Mouse (Mus musculus): ENCODE results near the gene Apoc4.

Gene Apoc4

DNA sequence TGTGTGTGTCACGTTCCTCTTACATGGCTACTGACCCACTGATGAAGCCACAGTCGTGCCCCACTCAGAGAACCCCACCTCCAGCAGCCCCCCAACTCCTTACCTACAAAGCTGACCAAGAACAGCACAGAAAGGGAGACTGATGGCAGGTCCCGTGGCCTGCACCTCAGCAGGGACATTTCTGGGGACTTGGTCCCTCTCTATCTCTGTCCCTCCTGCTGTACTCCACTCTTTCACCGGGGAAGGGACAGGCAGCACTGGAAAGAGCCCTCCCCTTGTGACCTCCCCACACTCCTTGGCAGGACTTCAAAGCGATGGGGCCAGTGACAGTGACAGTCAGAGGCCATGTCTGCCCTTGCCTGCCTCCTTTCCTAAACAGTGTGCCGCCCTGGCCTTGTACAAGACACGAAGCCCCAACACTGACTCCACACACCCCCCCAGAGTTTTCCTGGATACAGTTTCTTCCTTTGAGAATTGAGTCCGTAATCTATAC is at the start of gene Apoc4, which contains the start of gene Gm44805:
Gene Apoc4 (minus strand): TSS at position 278 of the 493 bp plus-strand sequence.
Gene Gm44805 (minus strand): TSS at position 222 of the 493 bp plus-strand sequence.
- DNase-seq, result peak; percentile 29

- no peak for DNase-seq
Measured at GRCm38 (mm10) chr7:19726541-19726940, 45.3 kb upstream of the Apoc4 start.

DNA sequence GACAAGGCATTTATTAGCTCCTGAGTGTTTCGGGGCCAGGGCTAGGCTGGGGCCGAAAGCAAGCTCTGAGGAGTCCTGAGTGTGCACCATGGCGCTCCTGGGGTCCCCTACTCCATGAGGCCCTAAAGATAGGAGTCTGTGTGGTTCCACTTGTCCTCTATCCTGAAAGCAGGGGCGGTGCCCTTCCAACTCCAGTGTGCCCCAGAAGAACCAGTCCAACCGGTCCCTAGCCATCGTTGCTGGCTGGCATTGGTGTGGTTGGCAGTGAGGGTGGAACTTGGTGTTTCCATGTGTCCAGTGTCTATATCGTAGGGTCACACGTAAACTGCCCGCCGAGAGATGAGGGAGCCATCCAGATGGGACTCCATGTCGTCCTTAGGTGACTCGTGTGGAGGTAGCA is 42.9 kb upstream of the Apoc4 start:
- DNase-seq, result peak; percentile 55

GRCm38 (mm10) chr7:19722754-19723195 is 41.5 kb upstream of the Apoc4 start:
- DNase-seq, result peak; percentile 76

DNA sequence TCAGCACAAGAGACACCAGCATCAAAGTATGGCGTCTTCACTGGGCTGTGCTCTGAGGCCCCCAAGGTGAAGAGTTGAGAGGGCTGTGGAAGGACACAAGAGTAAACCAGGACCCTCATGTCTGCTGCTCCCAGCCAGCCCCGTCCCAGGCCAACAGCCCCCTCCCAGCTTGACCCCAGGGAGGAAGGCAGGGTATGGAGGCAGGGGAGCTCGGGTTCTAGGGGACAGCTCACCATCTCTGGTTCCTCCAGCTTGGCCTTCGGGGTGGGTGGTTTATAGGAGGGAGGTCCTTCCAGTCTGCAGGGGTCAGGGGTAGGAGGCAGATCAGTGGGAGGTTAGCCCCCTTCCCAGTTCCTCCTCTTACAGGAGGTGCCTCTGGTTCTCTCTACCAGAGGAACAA is 37.9 kb upstream of the Apoc4 start:
- no peak for DNase-seq

DNA sequence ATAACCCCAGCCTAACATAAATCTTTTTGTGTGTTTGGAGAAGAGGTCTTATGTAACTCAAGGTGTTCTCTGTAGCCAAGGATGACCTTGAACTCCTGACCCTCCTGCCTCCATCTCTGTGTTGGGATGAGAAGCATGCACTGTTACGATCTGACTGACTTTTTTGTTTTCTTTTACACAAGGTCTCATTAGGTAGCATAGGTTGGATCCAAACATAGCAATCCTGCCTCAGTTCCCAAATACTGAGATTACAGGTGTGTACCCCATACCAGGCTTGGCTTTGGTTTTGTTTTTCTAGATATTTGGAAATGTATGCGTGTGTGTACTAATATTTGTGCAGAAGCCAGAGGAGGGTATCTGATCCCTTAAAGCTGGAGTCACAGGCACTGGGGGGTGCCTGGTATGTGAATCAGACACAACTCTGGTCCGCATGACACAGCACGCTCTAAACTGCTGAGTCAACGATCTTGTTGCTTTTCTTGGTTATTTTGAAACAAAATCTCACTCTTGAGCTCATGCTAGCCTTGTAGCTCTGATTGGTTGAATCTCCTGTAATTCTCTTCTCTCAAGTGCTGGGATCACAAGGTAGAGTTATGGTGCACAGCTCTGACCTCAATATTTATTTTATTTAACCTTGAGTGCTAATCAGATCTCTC is 37.1 kb upstream of the Apoc4 start:
- no peak for DNase-seq

DNA sequence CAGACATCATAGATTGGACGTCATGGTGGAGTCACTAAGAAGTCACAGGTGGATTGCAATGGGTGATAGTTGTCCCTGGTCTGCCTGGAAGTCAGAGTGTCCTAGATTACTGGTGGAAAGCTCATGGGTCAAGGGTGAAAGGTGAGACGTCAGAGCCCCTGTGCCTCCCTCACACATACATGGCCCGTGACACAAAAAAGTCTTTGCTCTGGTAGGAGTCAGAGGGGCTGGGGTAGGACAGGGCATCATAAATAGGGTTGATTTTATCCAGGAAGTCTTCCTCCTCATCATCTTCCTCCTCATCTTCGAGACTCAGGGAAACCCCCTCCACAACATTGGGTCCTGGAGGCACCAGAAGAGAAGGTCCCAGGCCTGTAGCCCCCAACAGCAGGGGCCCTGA is 36.1 kb upstream of the Apoc4 start:
- no peak for DNase-seq

DNA sequence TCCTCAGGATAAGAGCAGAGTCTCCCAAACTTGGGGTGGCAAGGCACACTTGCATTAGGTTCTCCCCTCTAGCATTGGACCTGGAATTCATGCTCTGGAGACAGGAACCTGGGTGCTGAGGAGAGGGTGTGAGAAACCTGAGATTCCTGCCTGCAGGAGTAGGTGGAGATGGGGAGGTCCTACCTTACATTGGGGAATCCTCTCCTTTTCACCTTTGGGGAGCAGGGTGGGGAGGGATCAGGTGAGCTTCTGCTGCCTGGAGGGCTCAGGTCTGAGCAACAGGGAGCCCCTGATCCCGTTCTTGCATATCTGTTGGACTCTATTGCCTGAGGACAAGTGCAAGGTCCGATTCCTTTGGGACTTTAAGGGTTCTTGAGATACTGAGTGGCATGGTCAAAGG is 35.5 kb upstream of the Apoc4 start:
- DNase-seq, result no peak

DNA sequence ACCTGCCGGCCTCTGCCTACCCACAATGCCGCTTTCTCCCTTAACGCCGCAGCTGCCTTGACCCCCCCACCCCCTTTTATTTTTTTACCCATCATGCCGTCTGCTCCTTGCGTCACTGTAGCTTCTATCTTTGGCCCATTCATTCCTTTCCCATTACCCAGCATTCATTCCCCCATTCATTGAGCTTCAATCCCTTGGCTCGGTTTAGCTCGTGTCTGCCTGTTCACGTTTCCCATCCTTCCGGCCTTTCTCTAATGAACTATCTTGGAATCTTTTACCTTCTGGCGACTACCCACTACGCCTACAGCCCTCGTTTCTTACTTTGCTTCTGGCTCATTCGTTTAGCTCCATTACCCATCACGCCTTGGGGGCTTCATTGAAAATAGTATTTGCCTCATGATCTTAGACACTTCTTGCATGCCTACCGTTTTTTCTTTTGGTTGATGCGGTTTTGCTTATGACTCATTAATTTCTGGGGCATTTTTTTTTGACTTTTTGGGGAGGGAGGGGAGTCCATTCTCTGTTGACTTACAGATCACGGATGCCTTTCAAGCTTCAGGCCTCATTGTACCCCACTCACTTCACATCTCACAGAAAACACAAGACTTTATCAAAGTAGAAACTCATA is 34.9 kb upstream of the Apoc4 start:
- DNase-seq, result no peak

DNA sequence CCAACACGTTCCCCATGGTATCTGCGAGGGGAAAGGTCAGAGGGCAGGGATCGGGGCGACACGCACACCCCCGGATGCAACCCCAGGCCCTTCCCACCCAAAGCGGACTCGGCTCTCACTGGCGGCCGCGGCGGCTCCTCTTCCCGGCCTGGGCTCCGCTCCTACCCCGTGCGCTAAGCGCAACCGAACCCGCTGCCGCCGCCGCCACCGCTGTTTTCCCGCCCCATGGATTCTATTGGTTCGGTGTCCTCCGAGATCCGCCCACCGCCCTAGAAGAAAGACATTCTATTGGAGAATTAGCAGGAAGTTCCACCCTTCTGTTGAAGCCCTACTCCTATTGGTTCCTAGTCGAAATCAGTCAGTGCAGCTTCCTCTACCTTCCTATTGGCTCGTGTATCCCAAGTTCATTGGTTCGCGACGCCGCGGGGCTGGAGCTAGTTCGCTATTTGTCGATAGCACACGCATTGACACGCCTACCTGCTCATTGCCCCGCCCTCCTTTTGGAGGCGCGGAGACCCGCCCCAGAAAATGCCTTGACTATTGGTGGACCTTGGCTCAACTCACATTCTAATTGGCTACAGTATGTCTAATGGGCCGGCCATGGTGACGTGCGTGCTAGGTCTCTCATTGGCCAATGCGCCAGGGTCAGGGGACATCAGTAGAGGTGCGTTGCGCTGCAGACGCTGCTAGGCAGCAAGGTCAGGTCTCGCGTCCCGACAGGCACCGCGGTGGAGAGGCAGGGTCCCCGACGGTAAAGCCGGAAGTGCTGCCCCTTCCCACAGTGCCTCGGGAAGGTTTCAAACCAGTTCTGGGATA is 34.2 kb upstream of the Apoc4 start, which contains the start of gene Tomm40:
Gene Tomm40 (minus strand): TSS at position 200 of the 816 bp plus-strand sequence.
- peak; percentile 100 for DNase-seq

DNA sequence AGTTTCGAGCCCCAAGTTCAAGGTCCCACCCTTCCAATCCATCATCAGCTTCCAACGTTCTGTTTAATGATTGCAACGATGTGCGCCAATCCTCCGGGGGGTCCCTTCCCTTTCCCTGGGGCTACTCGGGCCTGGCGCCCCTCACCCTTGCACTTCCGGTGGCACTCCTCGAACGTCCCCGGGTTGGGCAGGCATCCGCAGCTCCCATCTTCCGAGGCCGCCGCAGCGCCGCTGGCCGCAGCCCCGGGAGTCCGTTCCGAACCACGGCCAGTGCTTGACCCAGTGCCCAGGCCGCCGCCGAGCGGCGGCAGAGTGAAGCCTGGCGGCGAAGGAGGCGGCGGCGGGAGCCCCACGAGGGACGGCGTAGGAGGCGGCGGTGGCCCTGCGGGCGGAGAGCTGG is 33.6 kb upstream of the Apoc4 start:
- DNase-seq, result no peak

GRCm38 (mm10) chr7:19713598-19713997 is 32.3 kb upstream of the Apoc4 start:
- no peak for DNase-seq

GRCm38 (mm10) chr7:19713196-19713595 is 31.9 kb upstream of the Apoc4 start:
- DNase-seq, result peak; percentile 45

GRCm38 (mm10) chr7:19712414-19712813 is 31.1 kb upstream of the Apoc4 start:
- DNase-seq, result peak; percentile 44

DNA sequence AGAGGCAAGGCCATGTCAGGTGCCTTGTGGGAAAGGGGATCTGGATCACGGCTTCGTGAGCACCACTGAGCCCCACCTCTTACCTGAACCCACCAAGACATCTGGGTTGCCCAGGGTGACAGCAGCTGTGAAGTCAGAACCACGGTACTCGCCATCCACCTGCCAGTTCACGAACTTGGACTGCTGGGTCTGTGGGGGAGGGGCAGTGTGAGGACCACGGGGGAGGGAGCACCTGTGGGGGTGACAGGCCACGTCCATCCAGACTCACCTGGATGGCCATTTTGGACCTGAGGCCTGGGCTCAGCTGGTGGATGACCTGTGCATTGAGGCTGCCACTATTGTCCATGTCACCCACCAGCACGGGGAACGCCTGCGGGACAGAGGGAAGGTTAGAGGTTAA is 29.4 kb upstream of the Apoc4 start:
- no peak for DNase-seq

GRCm38 (mm10) chr7:19705271-19705670 is 24.0 kb upstream of the Apoc4 start:
- no peak for DNase-seq

DNA sequence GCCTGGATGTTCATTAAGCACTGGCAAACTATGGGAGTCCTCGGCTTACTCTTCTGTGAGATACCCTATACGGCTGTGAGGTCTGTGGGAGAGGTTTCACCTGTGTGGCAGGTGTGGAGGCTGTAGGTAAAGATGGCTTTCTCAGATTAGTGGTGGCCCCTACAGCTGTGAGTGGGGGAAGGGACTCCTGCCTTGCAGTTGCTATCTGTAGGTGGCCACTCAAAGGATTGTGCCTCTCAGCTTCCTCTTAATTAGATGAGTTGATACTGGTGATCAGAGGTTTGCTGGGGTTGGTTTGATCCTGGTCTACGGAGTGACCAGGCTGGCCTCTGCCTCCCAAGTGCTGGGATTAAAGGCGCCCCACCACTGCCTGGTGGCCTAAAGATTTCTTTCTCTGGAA is 23.2 kb upstream of the Apoc4 start:
- DNase-seq, result no peak

- no peak for DNase-seq
Measured at GRCm38 (mm10) chr7:19702859-19703555, 21.7 kb upstream of the Apoc4 start.

DNA sequence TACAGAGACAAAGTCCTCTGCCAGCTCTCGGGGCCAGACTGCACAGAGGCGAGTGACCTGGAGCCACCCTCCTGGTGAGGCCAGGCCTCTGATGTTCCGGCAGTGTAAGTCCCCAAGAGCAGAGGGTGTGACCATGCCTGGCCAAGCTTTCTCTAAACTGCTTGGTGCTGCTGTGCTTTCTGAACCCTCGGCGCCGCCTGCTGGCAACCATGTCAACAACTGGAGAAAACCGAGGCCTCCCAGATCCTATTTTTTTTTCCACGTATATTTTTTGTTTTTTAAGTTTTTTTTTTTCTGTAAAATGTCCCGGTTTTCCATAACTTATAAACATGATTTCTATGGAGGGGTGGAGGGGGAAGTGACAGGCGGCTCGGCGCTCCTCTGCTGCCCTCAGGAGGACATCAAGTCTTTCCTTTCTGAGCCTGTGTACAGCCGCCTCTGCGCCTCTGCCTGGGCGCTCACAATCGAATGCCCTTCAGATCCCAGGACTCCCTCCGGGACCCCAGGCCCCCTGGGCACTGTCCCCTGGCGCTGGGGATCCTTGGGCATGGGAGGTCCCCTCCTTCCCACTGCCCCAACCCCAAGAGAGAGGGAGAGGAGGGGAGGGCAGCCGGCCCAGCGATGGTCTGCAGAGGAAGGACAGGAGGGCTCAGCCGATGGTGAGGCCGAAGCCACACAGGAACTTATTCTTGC is 19.9 kb upstream of the Apoc4 start:
- DNase-seq, result peak; percentile 89

GRCm38 (mm10) chr7:19700299-19701068 is 19.2 kb upstream of the Apoc4 start:
- no peak for DNase-seq

GRCm38 (mm10) chr7:19699827-19700148 is 18.5 kb upstream of the Apoc4 start:
- no peak for DNase-seq
